8 mouse cellular contexts compared by ENCODE assay signal in the genomic region with DNA sequence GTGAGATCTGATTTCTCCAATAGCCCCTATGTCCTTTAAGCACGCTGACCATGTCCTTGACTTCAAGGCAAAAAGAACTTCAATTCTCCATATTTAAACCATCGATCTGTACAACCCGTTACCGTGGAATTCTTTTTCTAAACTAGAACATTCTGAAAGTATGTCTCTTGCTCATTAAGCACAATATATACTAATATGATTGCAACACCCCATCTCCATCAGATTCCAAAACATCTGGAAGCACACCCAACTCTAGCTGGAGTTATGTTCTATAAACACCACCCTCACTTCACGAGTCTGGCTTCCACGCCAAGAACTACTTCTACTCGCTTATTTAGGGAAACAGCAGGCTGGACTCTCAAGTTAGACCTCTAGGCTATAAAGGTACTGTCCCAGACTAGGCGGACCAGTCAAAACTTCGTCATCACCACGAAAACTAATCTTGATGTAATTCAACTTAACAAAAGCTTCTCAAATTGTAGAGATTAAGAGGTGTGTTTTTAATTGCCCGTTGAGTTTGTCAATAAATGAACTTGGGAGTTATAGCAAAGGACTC. TPM values are rescaled to one million over a fixed set of nuclear protein-coding genes. Genes with fewer than 3 reads are reported as not detected.
DNase-seq lines count a peak whose midpoint lies in the region; ATAC-seq lines count a peak whose summit lies in the region.

No protein-coding gene starts in this region.

- no peak for ATAC-seq in kidney, embryonic 14.5 days (ENCODE audit: low FRiP score, low TSS enrichment)
- ATAC-seq in embryonic facial prominence, embryonic 14.5 days (ENCODE audit: low read depth): no peak
- ATAC-seq in hindbrain, embryonic 13.5 days (ENCODE audit: low FRiP score): no peak
- no peak for ATAC-seq in activated CD4-positive, CD25-positive, alpha-beta regulatory T cell, adult 4 months

- peak overlapping the region; percentile 93 for H3K9ac ChIP-seq in kidney, embryonic 14.5 days (ENCODE audit: low read depth, low read length)
- peak overlapping the region; percentile 89 for H3K9ac ChIP-seq in embryonic facial prominence, embryonic 14.5 days (ENCODE audit: low read depth, low read length)
- H3K9ac ChIP-seq in hindbrain, embryonic 13.5 days: peak overlapping the region; percentile 95

- H3K36me3 ChIP-seq in kidney, embryonic 14.5 days (ENCODE audit: control insufficient read depth, insufficient read depth, low read length): no peaks in the 10 kb centered on the region
- H3K36me3 ChIP-seq in embryonic facial prominence, embryonic 14.5 days (ENCODE audit: control insufficient read depth, insufficient read depth, low read length): no peaks in the 10 kb centered on the region
- peaks cover 1% of the 10 kb centered on the region for H3K36me3 ChIP-seq in hindbrain, embryonic 13.5 days

- WGBS in kidney, embryonic 14.5 days: 36% methylated on average over 11 of the region's 11 CpGs
- 38% methylated on average over 11 of the region's 11 CpGs for WGBS in embryonic facial prominence, embryonic 14.5 days
- 39% methylated on average over 11 of the region's 11 CpGs for WGBS in hindbrain, embryonic 13.5 days

- peaks cover 29% of the 10 kb centered on the region for H3K4me1 ChIP-seq in kidney, embryonic 14.5 days (ENCODE audit: control insufficient read depth, insufficient read depth, low read length)
- H3K4me1 ChIP-seq in embryonic facial prominence, embryonic 14.5 days (ENCODE audit: control insufficient read depth, insufficient read depth, low read length): peaks cover 22% of the 10 kb centered on the region
- peaks cover 32% of the 10 kb centered on the region for H3K4me1 ChIP-seq in hindbrain, embryonic 13.5 days (replicated peaks)

- peak overlapping the region; percentile 92 for H3K4me3 ChIP-seq in kidney, embryonic 14.5 days (ENCODE audit: low read length)
- H3K4me3 ChIP-seq in embryonic facial prominence, embryonic 14.5 days (ENCODE audit: low read depth, low read length): peak overlapping the region; percentile 95
- H3K4me3 ChIP-seq in hindbrain, embryonic 13.5 days: peak overlapping the region; percentile 95

- peak overlapping the region; percentile 93; the same call in 1 of the 2 replicates for H3K27ac ChIP-seq in kidney, embryonic 14.5 days (ENCODE audit: low read depth, low read length)
- peak overlapping the region; percentile 88 for H3K27ac ChIP-seq in embryonic facial prominence, embryonic 14.5 days (replicated peaks; ENCODE audit: low read depth, low read length)
- H3K27ac ChIP-seq in hindbrain, embryonic 13.5 days: peak overlapping the region; percentile 94; the same call in 1 of the 2 replicates

- peak overlapping the region; percentile 69 for H3K4me2 ChIP-seq in kidney, embryonic 14.5 days (replicated peaks; ENCODE audit: low read depth, low read length)
- peak overlapping the region; percentile 80 for H3K4me2 ChIP-seq in embryonic facial prominence, embryonic 14.5 days (ENCODE audit: low read depth, low read length)
- H3K4me2 ChIP-seq in hindbrain, embryonic 13.5 days: peak overlapping the region; percentile 79

- H3K27me3 ChIP-seq in kidney, embryonic 14.5 days (ENCODE audit: control insufficient read depth, insufficient read depth, low read length): no peaks in the 10 kb centered on the region
- H3K27me3 ChIP-seq in embryonic facial prominence, embryonic 14.5 days (replicated peaks; ENCODE audit: control insufficient read depth, insufficient read depth, low read length): no peaks in the 10 kb centered on the region
- H3K27me3 ChIP-seq in hindbrain, embryonic 13.5 days: no peaks in the 10 kb centered on the region

- no peak for DNase-seq in kidney, adult 11 months
- no peak for DNase-seq in embryonic facial prominence, embryonic 14.5 days (ENCODE audit: low spot score)
- DNase-seq in lung, postnatal 36 days: peak; percentile 71
- DNase-seq in cerebellum, adult 8-10 months: no peak
- DNase-seq in cerebellum, postnatal 14 days: no peak

- no peaks in the 10 kb centered on the region for H3K9me3 ChIP-seq in kidney, embryonic 14.5 days (ENCODE audit: control insufficient read depth, low read length)
- no peaks in the 10 kb centered on the region for H3K9me3 ChIP-seq in embryonic facial prominence, embryonic 14.5 days (ENCODE audit: control insufficient read depth, low read length)
- H3K9me3 ChIP-seq in hindbrain, embryonic 13.5 days: no peaks in the 10 kb centered on the region

RNA-seq across cellular contexts. Expression of a gene that starts 1.2 kb away (rescaled TPM):
- 60.7 and 129 TPM in 2 replicates for polyA plus RNA-seq in kidney, embryonic 14.5 days (2014; fragmentation: Nextera tagmentation; extraction: Ambion mirVana)
- 101 and 107 TPM in 2 replicates for polyA plus RNA-seq in embryonic facial prominence, embryonic 14.5 days (2014; fragmentation: Nextera tagmentation; extraction: Ambion mirVana)
- polyA plus RNA-seq in hindbrain, embryonic 13.5 days (2015; fragmentation: Nextera tagmentation; extraction: Ambion mirVana): 55.5 and 60.4 TPM in 2 replicates
- polyA plus RNA-seq in activated CD4-positive, CD25-positive, alpha-beta regulatory T cell, adult 4 months (2017; shearing (Covaris generic)): 1 to 10 TPM; 2.1 to 3.3 TPM

RNA-seq across cellular contexts. Expression of a gene that starts 27.7 kb away (rescaled TPM):
- polyA plus RNA-seq in kidney, embryonic 14.5 days (2014; fragmentation: Nextera tagmentation; extraction: Ambion mirVana): 40.2 and 42.4 TPM in 2 replicates
- polyA plus RNA-seq in embryonic facial prominence, embryonic 14.5 days (2014; fragmentation: Nextera tagmentation; extraction: Ambion mirVana): 38.6 and 38.9 TPM in 2 replicates
- 135 and 143 TPM in 2 replicates for polyA plus RNA-seq in hindbrain, embryonic 13.5 days (2015; fragmentation: Nextera tagmentation; extraction: Ambion mirVana)
- polyA plus RNA-seq in activated CD4-positive, CD25-positive, alpha-beta regulatory T cell, adult 4 months (2017; shearing (Covaris generic)): 1 to 10 TPM; 2.8 to 3.0 TPM

RNA-seq across cellular contexts. Expression of a gene that starts 34.1 kb away (rescaled TPM):
- polyA plus RNA-seq in kidney, embryonic 14.5 days (2014; fragmentation: Nextera tagmentation; extraction: Ambion mirVana): 30.8 and 35.1 TPM in 2 replicates
- 6.1 and 6.2 TPM in 2 replicates for polyA plus RNA-seq in embryonic facial prominence, embryonic 14.5 days (2014; fragmentation: Nextera tagmentation; extraction: Ambion mirVana)
- polyA plus RNA-seq in hindbrain, embryonic 13.5 days (2015; fragmentation: Nextera tagmentation; extraction: Ambion mirVana): 32.1 and 33.3 TPM in 2 replicates
- polyA plus RNA-seq in activated CD4-positive, CD25-positive, alpha-beta regulatory T cell, adult 4 months (2017; shearing (Covaris generic)): under 1 TPM; 0.29 to 0.58 TPM

RNA-seq across cellular contexts. Expression of a gene that starts 43.4 kb away (rescaled TPM):
- 317 and 358 TPM in 2 replicates for polyA plus RNA-seq in kidney, embryonic 14.5 days (2014; fragmentation: Nextera tagmentation; extraction: Ambion mirVana)
- 326 and 351 TPM in 2 replicates for polyA plus RNA-seq in embryonic facial prominence, embryonic 14.5 days (2014; fragmentation: Nextera tagmentation; extraction: Ambion mirVana)
- polyA plus RNA-seq in hindbrain, embryonic 13.5 days (2015; fragmentation: Nextera tagmentation; extraction: Ambion mirVana): 279 and 287 TPM in 2 replicates
- polyA plus RNA-seq in activated CD4-positive, CD25-positive, alpha-beta regulatory T cell, adult 4 months (2017; shearing (Covaris generic)): 100 to 1,000 TPM; 294 to 378 TPM

RNA-seq across cellular contexts. Expression of a gene that starts 43.4 kb away (rescaled TPM):
- polyA plus RNA-seq in kidney, embryonic 14.5 days (2014; fragmentation: Nextera tagmentation; extraction: Ambion mirVana): 26.6 and 27.8 TPM in 2 replicates
- polyA plus RNA-seq in embryonic facial prominence, embryonic 14.5 days (2014; fragmentation: Nextera tagmentation; extraction: Ambion mirVana): 38.2 and 47.8 TPM in 2 replicates
- 55.0 and 63.3 TPM in 2 replicates for polyA plus RNA-seq in hindbrain, embryonic 13.5 days (2015; fragmentation: Nextera tagmentation; extraction: Ambion mirVana)
- 10 to 100 TPM in 1 of 2 experiments, 1 to 10 TPM in 1; 9.7 to 13.5 TPM for polyA plus RNA-seq in activated CD4-positive, CD25-positive, alpha-beta regulatory T cell, adult 4 months (2017; shearing (Covaris generic))

Comparison
In these comparisons a context has a peak if more than half of its experiments do, and no peak if none do; other contexts are left out.
1. RNA of a gene that starts 1.2 kb away (polyA plus RNA-seq): 60.7 to 129 TPM in kidney, embryonic 14.5 days, 101 to 107 TPM in embryonic facial prominence, embryonic 14.5 days and 55.5 to 60.4 TPM in hindbrain, embryonic 13.5 days; 2.1 to 3.3 TPM in activated CD4-positive, CD25-positive, alpha-beta regulatory T cell, adult 4 months; every median in the first group is over 10 times any median in the second.
2. Peak in every context shown above with its lines, with median percentiles within 50 percentile points of each other: H3K27ac ChIP-seq, H3K4me2 ChIP-seq, H3K4me3 ChIP-seq and H3K9ac ChIP-seq.